Mouse (Mus musculus): ENCODE data around the gene Gm12216.

GRCm38 (mm10) chr11:53749716-53750352 is 109.2 kb downstream of the Gm12216 start:
- TF ChIP-seq MAFK (IDR thresholded peaks at IDR 0.05; ENCODE audit: insufficient read depth, low read depth, low read length): no peak
- TF ChIP-seq ZNF384 (IDR thresholded peaks at IDR 0.05; ENCODE audit: low read depth, low read length): no peak
- TF ChIP-seq HCFC1 (IDR thresholded peaks at IDR 0.05; ENCODE audit: borderline replicate concordance, insufficient read depth, low read length): no peak
- TF ChIP-seq CHD2 (IDR thresholded peaks at IDR 0.05; ENCODE audit: low read depth, low read length): no peak
- TF ChIP-seq ZC3H11A (IDR thresholded peaks at IDR 0.05; ENCODE audit: borderline replicate concordance, low read depth, low read length): no peak

All from ES-E14 (cell line).